Comparison of ENCODE assay signal across 30 mouse cellular contexts in the genomic region with DNA sequence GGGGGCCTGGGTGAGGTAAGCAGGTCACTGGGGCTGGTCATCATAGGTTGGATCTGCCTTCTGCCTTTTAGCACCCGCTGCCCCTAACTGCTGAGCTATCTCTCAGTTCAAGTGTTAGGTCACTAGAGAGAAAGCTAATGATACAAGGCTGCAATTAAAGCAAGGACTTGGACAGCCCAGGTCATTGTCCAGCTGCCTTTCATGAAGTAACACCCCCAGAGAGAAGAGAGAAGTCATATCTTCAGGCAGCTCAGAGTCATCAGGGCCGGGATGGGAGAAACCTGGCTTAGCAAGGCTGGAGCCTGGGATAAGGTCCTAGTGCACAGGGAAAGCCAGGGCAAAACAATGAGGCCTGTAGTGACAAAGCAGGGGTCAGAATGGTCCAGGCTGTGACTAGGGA. TPM values are rescaled to one million over a fixed set of nuclear protein-coding genes. Genes with fewer than 3 reads are reported as not detected.
"Had no signal": no experiment of that assay in that cellular context is flagged by ENCODE, and none has a peak within 500 bp of the region (broad histone marks: within the 10 kb centered on the region; RNA-seq: fewer than 3 reads in every experiment).

No protein-coding gene starts in this region.

- H3K4me2 ChIP-seq: heart, embryonic 11.5 days; heart, embryonic 13.5 days; heart, embryonic 15.5 days; hindbrain, embryonic 12.5 days; hindbrain, embryonic 14.5 days; intestine, embryonic 15.5 days; limb, embryonic 13.5 days; limb, embryonic 15.5 days; liver, embryonic 12.5 days had no signal

- H3K4me3 ChIP-seq: gastrocnemius, adult 2 months; heart, adult 2 months; heart, embryonic 13.5 days; heart, embryonic 15.5 days; hindbrain, embryonic 10.5 days; hindbrain, embryonic 12.5 days; intestine, embryonic 15.5 days; layer of hippocampus, adult 2 months; left cerebral cortex, adult 2 months; limb, embryonic 13.5 days; limb, embryonic 15.5 days; liver, embryonic 12.5 days had no signal

- H3K36me3 ChIP-seq: heart, embryonic 13.5 days; heart, embryonic 15.5 days; hindbrain, embryonic 10.5 days; hindbrain, embryonic 12.5 days; intestine, embryonic 15.5 days; limb, embryonic 13.5 days; limb, embryonic 15.5 days; liver, embryonic 12.5 days had no signal

- H3K27ac ChIP-seq: gastrocnemius, adult 2 months; heart, adult 2 months; heart, embryonic 13.5 days; heart, embryonic 15.5 days; hindbrain, embryonic 10.5 days; hindbrain, embryonic 12.5 days; hindbrain, embryonic 14.5 days; intestine, embryonic 15.5 days; layer of hippocampus, adult 2 months; left cerebral cortex, adult 2 months; limb, embryonic 13.5 days; limb, embryonic 15.5 days; liver, embryonic 12.5 days; liver, embryonic 14.5 days had no signal

- ATAC-seq: hindbrain, embryonic 16.5 days; inflammation-experienced regulatory T-cells, adult 6 months; intestine, embryonic 15.5 days; intestine, postnatal 0 days; liver, embryonic 12.5 days had no signal

- H3K9me3 ChIP-seq: heart, embryonic 13.5 days; heart, embryonic 15.5 days; hindbrain, embryonic 10.5 days; hindbrain, embryonic 12.5 days; intestine, embryonic 15.5 days; limb, embryonic 13.5 days; limb, embryonic 15.5 days; liver, embryonic 12.5 days had no signal

- H3K9ac ChIP-seq: heart, embryonic 13.5 days; heart, embryonic 15.5 days; hindbrain, embryonic 12.5 days; hindbrain, embryonic 14.5 days; intestine, embryonic 15.5 days; limb, embryonic 13.5 days; limb, embryonic 15.5 days; liver, embryonic 12.5 days; liver, embryonic 14.5 days had no signal

- DNase-seq: gastrocnemius, adult 2 months; gastrocnemius, postnatal 10 days; gastrocnemius, postnatal 25 days; heart, adult 2 months; heart, postnatal 14 days; heart, postnatal 4 days; kidney, adult 18-20 months; kidney, adult 8-10 months; kidney, postnatal 10 days; kidney, postnatal 25 days; kidney, postnatal 4 days had no signal

RNA-seq across cellular contexts. Expression of a gene that starts 4.9 kb away (rescaled TPM):
- total RNA-seq: granulocyte monocyte progenitor cell, adult 5-6 weeks had no signal
- polyA plus RNA-seq: inflammation-experienced regulatory T-cells, adult 6 months had no signal

RNA-seq across cellular contexts. Expression of a gene that starts 45.9 kb away (rescaled TPM):
- polyA plus RNA-seq: heart, embryonic 11.5 days; heart, embryonic 15.5 days; hindbrain, embryonic 14.5 days; inflammation-experienced regulatory T-cells, adult 6 months; intestine, embryonic 15.5 days; intestine, postnatal 0 days; kidney, embryonic 14.5 days; limb, embryonic 11.5 days; limb, embryonic 15.5 days had no signal

RNA-seq across cellular contexts. Expression of a gene that starts 52.2 kb away (rescaled TPM):
- total RNA-seq: gastrocnemius, adult 2 months; gastrocnemius, postnatal 25 days had no signal
